Comparison of ENCODE assay signal across 15 mouse cellular contexts in the genomic region with DNA sequence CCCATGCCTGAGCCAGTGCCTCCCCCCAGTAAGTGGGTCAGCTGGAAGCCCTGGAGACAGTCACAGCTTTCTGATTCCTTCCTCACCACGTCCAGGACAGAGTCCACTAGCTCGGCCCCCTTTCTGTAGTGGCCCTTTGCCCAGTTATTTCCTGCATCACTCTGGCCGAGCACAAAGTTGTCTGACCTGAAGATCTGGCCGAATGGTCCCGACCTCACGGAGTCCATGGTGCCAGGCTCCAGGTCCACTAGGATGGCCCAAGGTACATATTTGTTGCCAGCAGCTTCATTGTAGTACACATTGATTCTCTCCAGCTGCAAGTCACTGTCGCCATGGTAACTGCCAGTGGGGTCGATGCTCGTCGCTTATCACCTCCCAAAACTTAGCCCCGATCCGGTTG.
"Had no signal": no experiment of that assay in that cellular context is flagged by ENCODE, and none has a peak within 500 bp of the region (broad histone marks: within the 10 kb centered on the region; RNA-seq: fewer than 3 reads in every experiment).

No protein-coding gene starts in this region.

- H3K9ac ChIP-seq: limb, embryonic 12.5 days; lung, embryonic 15.5 days; midbrain, embryonic 12.5 days; neural tube, embryonic 13.5 days; stomach, embryonic 15.5 days had no signal

- H3K4me2 ChIP-seq: limb, embryonic 12.5 days; liver, embryonic 11.5 days; lung, embryonic 15.5 days; midbrain, embryonic 12.5 days; neural tube, embryonic 13.5 days; stomach, embryonic 15.5 days had no signal

- H3K4me3 ChIP-seq: layer of hippocampus, adult 2 months; limb, embryonic 12.5 days; lung, embryonic 15.5 days; megakaryocyte, embryonic 14.5 days; midbrain, embryonic 12.5 days; neural tube, embryonic 13.5 days; stomach, embryonic 15.5 days had no signal

- H3K9me3 ChIP-seq: limb, embryonic 12.5 days; lung, embryonic 15.5 days; megakaryocyte, embryonic 14.5 days; midbrain, embryonic 12.5 days; neural tube, embryonic 13.5 days; stomach, embryonic 15.5 days had no signal

- H3K27me3 ChIP-seq: limb, embryonic 12.5 days; lung, embryonic 15.5 days; megakaryocyte, embryonic 14.5 days; midbrain, embryonic 12.5 days; neural tube, embryonic 13.5 days; stomach, embryonic 15.5 days had no signal

- H3K27ac ChIP-seq: hindbrain, postnatal 0 days; kidney, postnatal 0 days; layer of hippocampus, adult 2 months; limb, embryonic 12.5 days; lung, embryonic 15.5 days; macrophage; midbrain, embryonic 12.5 days; neural tube, embryonic 13.5 days; stomach, embryonic 15.5 days had no signal

- DNase-seq: lung, postnatal 14 days; retina, postnatal 1 day; thymus, postnatal 4 days had no signal

- H3K36me3 ChIP-seq: limb, embryonic 12.5 days; lung, embryonic 15.5 days; midbrain, embryonic 12.5 days; neural tube, embryonic 13.5 days; stomach, embryonic 15.5 days had no signal

- ATAC-seq: hindbrain, postnatal 0 days; midbrain, embryonic 16.5 days had no signal
